Mouse (Mus musculus) C2C12 (cell line): ENCODE results near the gene Myo10. TPM values are rescaled to one million over a fixed set of nuclear protein-coding genes. Genes with fewer than 3 reads are reported as not detected.

ENCODE experiments used
- H3K27me3 ChIP-seq: one replicate; pipeline ENCODE4 v1.6.1; 2011; ENCODE audit not compliant: control insufficient read depth, insufficient read depth, insufficient read length
- H3K36me3 ChIP-seq: one replicate; pipeline ENCODE4 v1.6.1; 2011; ENCODE audit not compliant: control insufficient read depth, insufficient read depth
- H3K4me3 ChIP-seq: one replicate; pipeline ENCODE4 v1.5.1; 2011; ENCODE audit warnings: mild to moderate bottlenecking, control low read depth; ENCODE audit not compliant: poor library complexity, insufficient read depth, severe bottlenecking
- H3K79me2 ChIP-seq: one replicate; pipeline ENCODE4 v1.6.1; 2011; ENCODE audit not compliant: control insufficient read depth, insufficient read depth
- H3K79me3 ChIP-seq: one replicate; pipeline ENCODE4 v1.6.1; 2011; ENCODE audit warnings: low read depth, control low read depth
- H3ac ChIP-seq: one replicate; pipeline ENCODE3; 2011; ENCODE audit warnings: low read depth; ENCODE audit not compliant: control insufficient read depth, insufficient read length
- CEBPB ChIP-seq: IDR thresholded peaks from one replicate; pipeline ENCODE4 v1.6.1; 2011; ENCODE audit warnings: low read depth, mild to moderate bottlenecking, control low read depth, moderate library complexity
- CTCF ChIP-seq: IDR thresholded peaks from one replicate; pipeline ENCODE4 v1.5.1; 2011; ENCODE audit not compliant: control insufficient read depth, insufficient read depth, insufficient read length
- FOSL1 ChIP-seq: IDR thresholded peaks from one replicate; pipeline ENCODE4 v1.8.0; 2011; ENCODE audit warnings: mild to moderate bottlenecking, low read length; ENCODE audit not compliant: poor library complexity, insufficient read depth, severe bottlenecking
- MAX ChIP-seq: IDR thresholded peaks from one replicate; pipeline ENCODE4 v1.6.1; 2011; ENCODE audit warnings: mild to moderate bottlenecking, control low read depth
- MYOD1 ChIP-seq: IDR thresholded peaks from one replicate; pipeline ENCODE4 v1.6.1; 2011; ENCODE audit warnings: low read depth; ENCODE audit not compliant: control insufficient read depth, insufficient read length
- MYOG ChIP-seq: IDR thresholded peaks from one replicate; pipeline ENCODE4 v1.6.1; 2011; ENCODE audit not compliant: control insufficient read depth, insufficient read length; ENCODE audit errors: extremely low read depth
- USF1 ChIP-seq: IDR thresholded peaks from one replicate; pipeline ENCODE4 v1.6.1; 2011; ENCODE audit warnings: low read depth, mild to moderate bottlenecking, control low read depth, moderate library complexity
- polyA plus RNA-seq: library from polyadenylated mRNA; unstranded; fragments of >200 nt; fragmentation: generic; extraction: Trizol; gene quantifications from one replicate; pipeline ENCODE4 v1.2.1, GENCODE M21; 2012; ENCODE audit warnings: missing spikeins

Gene Myo10
- polyA plus RNA-seq, 1 experiment: 89.8 TPM

DNA sequence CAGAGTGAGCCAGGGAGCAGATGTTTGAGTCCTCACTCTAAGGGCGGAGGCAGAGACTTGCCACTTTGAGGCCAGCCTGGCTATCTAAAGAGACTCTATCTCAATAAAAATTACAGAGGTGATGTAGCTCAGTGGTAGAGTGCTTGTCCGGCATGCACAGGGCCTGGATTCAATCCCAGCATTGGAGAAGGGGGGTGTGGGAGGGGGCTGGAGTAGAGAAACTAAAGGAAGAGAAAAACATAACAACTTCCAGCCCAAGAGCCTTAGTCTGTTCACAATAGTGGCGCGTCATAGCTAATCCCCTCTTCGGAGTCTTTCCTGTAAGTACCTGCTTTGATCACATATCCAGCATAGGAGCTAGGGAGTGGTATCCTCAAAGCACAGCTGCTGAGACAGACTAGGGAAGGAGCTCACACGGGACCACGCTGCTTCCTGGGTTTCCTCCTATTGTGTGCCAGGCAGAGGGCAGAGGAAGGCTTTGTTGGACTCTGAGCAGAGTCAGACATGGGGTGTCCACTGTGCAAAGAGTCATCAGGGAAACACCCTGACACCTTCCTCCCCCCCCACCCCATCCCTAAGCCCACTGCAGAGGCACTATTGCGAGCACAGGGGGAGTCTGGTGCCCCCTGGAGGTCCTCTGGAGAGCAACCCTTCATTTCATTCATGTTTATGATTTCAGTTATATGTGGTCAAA is 169.5 kb downstream of the Myo10 start:
- no peaks in the 10 kb centered on the region for H3K79me2 ChIP-seq
- H3K79me3 ChIP-seq: no peaks in the 10 kb centered on the region
- H3ac ChIP-seq: no peak overlapping the region
- no peak overlapping the region for H3K4me3 ChIP-seq
- no peaks in the 10 kb centered on the region for H3K27me3 ChIP-seq
- TF ChIP-seq FOSL1 (no peak), USF1 (no peak), CTCF (peak; percentile 37), MYOD1 (no peak), MAX (no peak), MYOG (no peak), CEBPB (no peak)
- H3K36me3 ChIP-seq: peaks cover 96% of the 10 kb centered on the region

DNA sequence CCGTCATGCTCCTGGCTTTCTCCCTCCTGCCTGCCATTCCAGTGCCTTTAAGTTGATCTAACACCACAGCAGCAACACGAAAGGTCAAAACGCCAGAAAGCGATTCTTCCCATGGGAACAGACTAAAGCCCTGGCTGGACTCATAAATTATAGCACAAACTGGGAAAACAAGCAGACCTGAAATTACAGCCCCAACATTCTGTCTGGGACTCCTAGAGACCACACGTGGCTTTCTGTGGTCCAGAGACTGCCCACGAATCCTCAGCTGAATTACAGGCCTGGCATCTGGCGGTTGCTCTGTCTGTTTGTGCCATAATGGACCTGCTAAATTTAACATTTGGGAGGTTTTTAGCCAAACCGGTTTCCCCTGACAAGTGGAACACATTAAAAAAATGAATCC is 171.8 kb downstream of the Myo10 start:
- Histone ChIP-seq H3ac (peak overlapping the region; percentile 3), H3K4me3 (no peak overlapping the region), H3K27me3 (no peaks in the 10 kb centered on the region), H3K79me3 (no peaks in the 10 kb centered on the region), H3K79me2 (no peaks in the 10 kb centered on the region), H3K36me3 (peaks cover 97% of the 10 kb centered on the region)
- TF ChIP-seq FOSL1: no peak
- peak; percentile 70 for TF ChIP-seq USF1

DNA sequence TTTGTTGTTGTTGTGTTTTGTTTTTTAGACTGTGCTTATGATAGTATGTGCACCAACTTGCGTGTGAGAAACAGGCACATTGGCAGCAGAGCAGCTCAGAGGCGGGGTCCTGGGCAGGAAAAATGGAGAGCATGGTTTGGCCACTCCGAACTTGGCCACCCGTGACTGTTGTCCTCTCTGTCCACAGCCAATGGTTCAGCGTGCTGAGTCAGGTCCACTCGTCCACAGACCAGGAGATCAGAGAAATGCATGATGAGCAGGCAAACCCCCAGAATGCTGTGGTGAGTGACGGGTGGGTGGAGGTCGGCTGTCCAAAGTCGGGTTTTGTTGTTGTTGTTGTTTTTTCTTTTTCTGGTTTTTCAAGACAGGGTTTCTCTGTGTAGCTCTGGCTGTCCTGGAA is 173.2 kb downstream of the Myo10 start:
- Histone ChIP-seq H3ac (no peak overlapping the region), H3K4me3 (no peak overlapping the region), H3K79me3 (no peaks in the 10 kb centered on the region), H3K36me3 (peaks cover 97% of the 10 kb centered on the region), H3K79me2 (no peaks in the 10 kb centered on the region), H3K27me3 (no peaks in the 10 kb centered on the region)
- TF ChIP-seq CEBPB (no peak), MYOD1 (no peak), MYOG (no peak), MAX (no peak), USF1 (no peak), FOSL1 (no peak), CTCF (no peak)

DNA sequence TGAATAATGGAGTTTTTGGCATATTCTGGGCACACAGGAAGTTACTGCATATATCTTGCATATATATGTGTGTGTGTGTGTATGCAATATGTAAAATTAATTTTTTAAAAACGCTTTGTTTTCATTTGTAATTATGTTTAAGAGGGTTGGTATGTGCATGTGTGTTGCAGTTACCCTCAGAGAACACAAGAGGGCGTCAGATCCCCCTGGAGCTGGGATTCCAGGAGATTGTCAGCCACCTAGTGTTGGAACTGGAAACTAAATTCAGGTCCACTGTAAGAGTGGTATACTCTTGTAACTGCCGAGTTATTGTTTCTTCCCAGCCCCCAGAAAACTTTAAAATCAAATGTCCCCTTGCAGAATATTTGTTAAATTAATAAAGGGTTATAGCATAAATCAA is 174.0 kb downstream of the Myo10 start:
- Histone ChIP-seq H3K27me3 (no peaks in the 10 kb centered on the region), H3K79me3 (no peaks in the 10 kb centered on the region), H3K4me3 (no peak overlapping the region), H3ac (no peak overlapping the region), H3K36me3 (peaks cover 98% of the 10 kb centered on the region), H3K79me2 (no peaks in the 10 kb centered on the region)
- TF ChIP-seq FOSL1 (no peak), MAX (peak; percentile 53), USF1 (no peak), CEBPB (no peak), CTCF (peak; percentile 89), MYOG (no peak), MYOD1 (no peak)

DNA sequence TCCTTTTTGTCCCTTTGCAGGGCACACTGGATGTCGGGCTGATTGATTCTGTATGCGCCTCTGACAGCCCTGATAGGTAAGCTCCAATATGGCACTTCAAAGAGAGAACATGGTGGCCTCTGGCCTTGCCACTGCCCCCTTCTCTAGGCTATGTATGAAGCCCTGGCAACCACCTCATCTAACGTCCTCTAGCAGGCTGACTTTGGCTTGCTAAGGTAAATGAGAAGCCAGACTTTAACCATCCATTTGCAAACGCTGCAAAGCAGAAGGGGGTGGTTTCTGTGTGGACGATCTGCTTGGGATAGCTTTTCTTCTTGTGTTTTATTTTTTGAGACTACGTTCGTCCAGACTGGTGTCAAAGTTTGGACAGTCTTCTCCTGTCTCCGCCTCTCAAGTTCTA is 174.9 kb downstream of the Myo10 start:
- Histone ChIP-seq H3K36me3 (peaks cover 100% of the 10 kb centered on the region), H3ac (no peak overlapping the region), H3K4me3 (no peak overlapping the region), H3K79me3 (no peaks in the 10 kb centered on the region), H3K79me2 (no peaks in the 10 kb centered on the region), H3K27me3 (no peaks in the 10 kb centered on the region)
- TF ChIP-seq CEBPB: no peak
- TF ChIP-seq FOSL1: no peak
- no peak for TF ChIP-seq MYOD1
- TF ChIP-seq CTCF: no peak
- no peak for TF ChIP-seq MAX
- no peak for TF ChIP-seq MYOG
- no peak for TF ChIP-seq USF1

DNA sequence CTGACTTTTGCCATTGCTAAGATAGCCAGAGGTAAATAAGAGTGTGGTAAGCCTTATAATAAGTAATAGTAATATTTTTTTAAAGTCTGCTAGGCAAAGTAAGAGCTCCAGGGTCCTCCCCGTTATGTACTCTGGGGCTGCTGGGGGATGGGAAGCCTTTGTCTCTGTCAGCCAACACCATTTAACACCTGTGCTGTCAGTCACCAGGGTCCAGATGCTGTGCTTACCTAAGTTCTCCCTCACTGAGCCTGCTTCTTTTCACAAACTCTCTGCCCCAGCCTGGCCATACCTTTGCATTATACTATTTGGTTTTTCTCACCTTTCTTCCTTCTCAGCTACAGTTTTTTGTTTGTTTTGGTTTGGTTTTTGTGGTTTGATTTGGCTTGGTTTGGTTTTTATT is 175.6 kb downstream of the Myo10 start:
- Histone ChIP-seq H3K79me3 (no peaks in the 10 kb centered on the region), H3K4me3 (no peak overlapping the region), H3K36me3 (peaks cover 100% of the 10 kb centered on the region), H3K27me3 (no peaks in the 10 kb centered on the region), H3ac (no peak overlapping the region), H3K79me2 (no peaks in the 10 kb centered on the region)
- TF ChIP-seq CTCF: no peak
- peak; percentile 56 for TF ChIP-seq MYOD1
